Mouse (Mus musculus) embryonic facial prominence, embryonic 12.5 days (tissue): ENCODE measurements around the gene Wdr91. TPM values are rescaled to one million over a fixed set of nuclear protein-coding genes. Genes with fewer than 3 reads are reported as not detected.

Experiments
- ATAC-seq: fragments of 200-750 bp; cut with Nextera tagmentation; 2 replicates; pipeline ENCODE4 v1.8.0; 2017; ENCODE audit not compliant: insufficient number of reproducible peaks, insufficient read depth, low FRiP score, low TSS enrichment
- H3K27ac ChIP-seq: fragments of 300-500 bp; sonication (generic); 2 replicates; pipeline ENCODE4 v1.5.1; 2016; ENCODE audit warnings: mild to moderate bottlenecking
- H3K27me3 ChIP-seq: fragments of 300-500 bp; sonication (generic); 2 replicates; pipeline ENCODE4 v1.6.1; 2016; ENCODE audit warnings: mild to moderate bottlenecking, moderate library complexity
- H3K36me3 ChIP-seq: fragments of 300-500 bp; sonication (generic); 2 replicates; pipeline ENCODE4 v1.6.1; 2016; ENCODE audit warnings: mild to moderate bottlenecking
- H3K4me1 ChIP-seq: fragments of 300-500 bp; sonication (generic); 2 replicates; pipeline ENCODE4 v1.6.1; 2016
- H3K4me2 ChIP-seq: fragments of 300-500 bp; sonication (generic); replicated peaks from 2 replicates; pipeline ENCODE4 v1.6.1; 2016; ENCODE audit warnings: mild to moderate bottlenecking, moderate library complexity
- H3K4me3 ChIP-seq: fragments of 300-500 bp; sonication (generic); 2 replicates; pipeline ENCODE4 v1.5.1; 2016; ENCODE audit warnings: mild to moderate bottlenecking
- H3K9ac ChIP-seq: fragments of 300-500 bp; sonication (generic); 2 replicates; pipeline ENCODE4 v1.6.1; 2016; ENCODE audit warnings: mild to moderate bottlenecking, moderate library complexity
- H3K9me3 ChIP-seq: fragments of 300-500 bp; sonication (generic); 2 replicates; pipeline ENCODE4 v1.6.1; 2016; ENCODE audit warnings: mild to moderate bottlenecking, moderate library complexity
- WGBS: fragments of 180-500 bp; shearing (Covaris S2); methylation state at CpG from one replicate; pipeline ENCODE4 v1.1.7; 2016; 5-methylcytosine and 5-hydroxymethylcytosine counted together
- polyA plus RNA-seq: library from polyadenylated mRNA; unstranded; fragments of >200 nt; fragmentation: Nextera tagmentation; extraction: Ambion mirVana; gene quantifications from 2 replicates; pipeline ENCODE4 v1.2.1, GENCODE M21; 2016

Wdr91 gene
- polyA plus RNA-seq, 1 experiment from 2014 or later = 12.7 TPM

- no peak for ATAC-seq
- WGBS = 74% methylated on average over 2 of the region's 2 CpGs
- Histone ChIP-seq H3K4me2 (no peak overlapping the region), H3K27ac (no peak overlapping the region), H3K9me3 (no peaks in the 10 kb centered on the region), H3K9ac (no peak overlapping the region), H3K4me3 (no peak overlapping the region), H3K36me3 (no peaks in the 10 kb centered on the region), H3K27me3 (no peaks in the 10 kb centered on the region), H3K4me1 (peaks cover 14% of the 10 kb centered on the region; the same call in 1 of the 2 replicates)
These were observed 30.8 kb upstream of the Wdr91 start for GRCm38 (mm10) chr6:34941496-34941895.

GRCm38 (mm10) chr6:34939451-34939850, 28.8 kb upstream of the Wdr91 start:
- H3K4me1 ChIP-seq = peaks cover 9% of the 10 kb centered on the region; the same call in 1 of the 2 replicates
- no peak overlapping the region for H3K4me3 ChIP-seq
- no peak overlapping the region for H3K4me2 ChIP-seq
- 89% methylated on average over 8 of the region's 8 CpGs for WGBS
- H3K9ac ChIP-seq = no peak overlapping the region
- no peak overlapping the region for H3K27ac ChIP-seq
- no peaks in the 10 kb centered on the region for H3K27me3 ChIP-seq
- ATAC-seq = no peak
- no peaks in the 10 kb centered on the region for H3K36me3 ChIP-seq
- no peaks in the 10 kb centered on the region for H3K9me3 ChIP-seq

DNA sequence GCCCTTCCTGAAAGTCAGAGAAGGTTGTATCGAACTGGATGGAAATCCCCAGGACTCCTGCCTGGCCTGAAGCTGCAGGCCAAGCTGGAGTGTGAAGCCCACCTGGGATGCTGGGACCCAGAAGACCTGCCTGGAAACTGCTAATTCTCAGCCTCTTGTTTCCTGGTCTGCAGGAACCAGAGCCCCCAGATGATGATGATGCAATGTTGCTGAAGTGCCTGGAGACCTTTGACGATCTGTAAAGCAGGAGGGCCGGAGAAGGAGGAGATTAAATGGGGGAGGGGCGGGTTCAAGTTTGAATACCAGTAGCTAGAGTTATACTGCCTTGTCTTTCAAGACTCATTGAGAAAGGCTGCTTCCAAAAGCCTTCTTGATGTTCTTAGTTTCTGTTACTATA, 28.3 kb upstream of the Wdr91 start:
- no peak overlapping the region for H3K4me3 ChIP-seq
- no peak overlapping the region for H3K9ac ChIP-seq
- no peak overlapping the region for H3K4me2 ChIP-seq
- H3K36me3 ChIP-seq = no peaks in the 10 kb centered on the region
- no peaks in the 10 kb centered on the region for H3K9me3 ChIP-seq
- H3K4me1 ChIP-seq = 0 out of 2 replicates have a peak, but pooled peaks cover 5% of the 10 kb centered on the region
- H3K27ac ChIP-seq = no peak overlapping the region
- WGBS = 40% methylated on average over 4 of the region's 4 CpGs
- H3K27me3 ChIP-seq = no peaks in the 10 kb centered on the region
- no peak for ATAC-seq

DNA sequence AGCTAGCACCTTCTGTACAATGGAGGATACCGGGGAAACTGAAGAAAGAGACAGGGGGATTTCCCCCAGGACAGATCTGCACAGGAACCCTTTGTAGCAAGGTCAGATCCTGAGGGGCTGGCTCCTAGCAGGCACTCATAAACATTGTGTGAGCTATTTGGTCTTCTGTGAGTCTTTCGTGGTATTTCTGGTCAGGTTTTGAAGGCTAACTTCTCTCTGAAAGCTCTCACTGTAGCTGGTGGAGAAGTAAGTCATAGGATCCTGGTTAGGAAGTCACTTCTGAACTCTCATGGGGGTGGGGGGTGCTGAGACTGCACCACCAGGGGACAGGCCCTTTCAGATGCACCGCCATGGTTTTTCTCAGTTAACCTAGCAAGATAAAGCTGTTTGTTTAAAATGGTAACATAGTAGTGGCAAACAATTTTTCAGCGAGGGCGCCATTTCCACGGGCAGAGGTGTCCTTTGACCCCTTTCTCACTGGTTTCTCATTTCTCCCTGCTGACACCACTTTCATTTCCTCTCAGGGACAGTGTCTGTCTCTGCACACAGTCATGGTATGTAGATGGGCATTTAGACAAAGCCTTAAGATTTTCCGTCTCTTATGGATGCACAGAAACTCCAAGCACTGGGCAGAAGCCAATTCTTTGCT, 27.7 kb upstream of the Wdr91 start:
- H3K4me2 ChIP-seq = no peak overlapping the region
- H3K27me3 ChIP-seq = no peaks in the 10 kb centered on the region
- H3K4me1 ChIP-seq = 0 out of 2 replicates have a peak, but pooled peaks cover 5% of the 10 kb centered on the region
- no peak overlapping the region for H3K9ac ChIP-seq
- WGBS = 67% methylated on average over 7 of the region's 7 CpGs
- H3K27ac ChIP-seq = no peak overlapping the region
- H3K4me3 ChIP-seq = no peak overlapping the region
- H3K36me3 ChIP-seq = no peaks in the 10 kb centered on the region
- ATAC-seq = no peak
- no peaks in the 10 kb centered on the region for H3K9me3 ChIP-seq

GRCm38 (mm10) chr6:34936743-34937142, 26.1 kb upstream of the Wdr91 start:
- 78% methylated on average over 5 of the region's 5 CpGs for WGBS
- H3K4me2 ChIP-seq = no peak overlapping the region
- ATAC-seq = no peak
- H3K36me3 ChIP-seq = no peaks in the 10 kb centered on the region
- no peak overlapping the region for H3K4me3 ChIP-seq
- no peak overlapping the region for H3K9ac ChIP-seq
- H3K27me3 ChIP-seq = no peaks in the 10 kb centered on the region
- H3K9me3 ChIP-seq = no peaks in the 10 kb centered on the region
- H3K4me1 ChIP-seq = 0 out of 2 replicates have a peak, but pooled peaks cover 5% of the 10 kb centered on the region
- H3K27ac ChIP-seq = no peak overlapping the region

DNA sequence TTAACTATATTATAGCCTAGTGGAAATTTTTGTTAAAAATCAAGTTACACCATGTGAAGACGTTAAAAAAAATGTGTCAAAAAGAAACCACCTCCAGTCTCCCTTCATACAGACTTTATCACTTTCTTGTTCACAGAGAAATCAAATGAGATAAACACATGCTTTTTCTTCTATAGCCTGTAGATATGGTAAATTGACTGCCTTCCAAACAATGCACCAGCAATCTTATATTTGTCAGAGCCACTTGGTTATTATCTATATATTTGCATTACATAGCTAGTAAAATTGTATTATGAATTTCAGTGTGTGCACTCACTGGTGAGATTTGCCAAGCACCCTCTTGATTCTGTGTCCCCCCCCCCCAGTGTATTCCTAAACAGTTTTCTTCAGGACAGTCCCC, 22.0 kb upstream of the Wdr91 start:
- Histone ChIP-seq H3K4me2 (no peak overlapping the region), H3K9me3 (no peaks in the 10 kb centered on the region), H3K4me3 (no peak overlapping the region), H3K4me1 (no peaks in the 10 kb centered on the region), H3K9ac (no peak overlapping the region), H3K27me3 (no peaks in the 10 kb centered on the region), H3K36me3 (no peaks in the 10 kb centered on the region), H3K27ac (no peak overlapping the region)
- ATAC-seq = no peak
- 75% methylated on average over 1 of the region's 1 CpGs for WGBS

DNA sequence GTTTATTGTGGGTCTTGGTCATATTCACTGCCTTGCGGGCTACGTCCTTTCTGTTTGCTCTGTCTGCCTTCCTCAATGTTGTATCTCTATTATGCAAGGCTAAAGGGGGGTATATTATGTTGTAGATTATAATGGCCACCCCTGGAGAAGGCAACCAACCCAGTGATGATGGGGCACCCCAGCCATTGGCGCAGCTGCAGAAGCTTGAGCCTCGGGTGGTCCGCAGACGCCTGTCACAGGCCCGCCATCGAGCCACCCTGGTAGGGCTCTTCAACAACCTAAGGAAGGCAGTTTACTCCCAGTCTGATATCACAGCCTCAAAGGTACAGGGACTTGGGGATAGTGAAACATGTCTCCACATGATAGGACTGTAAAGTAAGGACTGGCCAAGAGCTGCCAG, 16.9 kb upstream of the Wdr91 start:
- Histone ChIP-seq H3K36me3 (no peaks in the 10 kb centered on the region), H3K27ac (no peak overlapping the region), H3K4me3 (no peak overlapping the region), H3K27me3 (no peaks in the 10 kb centered on the region), H3K9ac (no peak overlapping the region), H3K9me3 (no peaks in the 10 kb centered on the region), H3K4me1 (no peaks in the 10 kb centered on the region), H3K4me2 (no peak overlapping the region)
- 92% methylated on average over 8 of the region's 8 CpGs for WGBS
- ATAC-seq = no peak

GRCm38 (mm10) chr6:34927156-34927555, 16.5 kb upstream of the Wdr91 start:
- no peak overlapping the region for H3K4me3 ChIP-seq
- no peak overlapping the region for H3K9ac ChIP-seq
- H3K36me3 ChIP-seq = no peaks in the 10 kb centered on the region
- WGBS = 45% methylated on average over 4 of the region's 4 CpGs
- H3K9me3 ChIP-seq = no peaks in the 10 kb centered on the region
- H3K27ac ChIP-seq = no peak overlapping the region
- no peak for ATAC-seq
- H3K4me1 ChIP-seq = no peaks in the 10 kb centered on the region
- H3K27me3 ChIP-seq = no peaks in the 10 kb centered on the region
- no peak overlapping the region for H3K4me2 ChIP-seq

- Histone ChIP-seq H3K4me2 (no peak overlapping the region), H3K9me3 (no peaks in the 10 kb centered on the region), H3K36me3 (no peaks in the 10 kb centered on the region), H3K4me1 (peaks cover 3% of the 10 kb centered on the region), H3K27me3 (no peaks in the 10 kb centered on the region), H3K4me3 (no peak overlapping the region), H3K27ac (no peak overlapping the region), H3K9ac (no peak overlapping the region)
- ATAC-seq = no peak
- 50% methylated on average over 14 of the region's 14 CpGs for WGBS
These were observed 11.3 kb upstream of the Wdr91 start for GRCm38 (mm10) chr6:34921941-34922340.

DNA sequence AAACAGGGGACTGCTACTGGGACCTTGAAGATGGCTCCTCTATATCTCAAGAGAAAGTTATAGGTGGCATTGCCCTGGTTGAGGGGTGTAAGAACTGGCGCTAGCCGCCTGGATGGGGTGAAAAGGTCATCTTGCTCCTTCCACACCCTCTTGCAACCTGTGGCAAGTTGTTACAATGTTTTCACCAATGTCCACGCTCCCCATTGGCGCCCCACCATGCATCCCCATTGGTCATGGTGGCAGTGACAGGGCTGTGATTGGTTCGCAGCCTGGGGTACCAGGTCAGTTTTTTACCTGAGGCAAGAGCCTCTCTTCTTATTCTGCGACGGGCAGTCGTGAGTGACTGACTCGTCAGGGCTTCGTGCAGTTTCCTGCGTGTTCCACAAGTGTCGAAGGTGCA, 10.0 kb upstream of the Wdr91 start:
- H3K4me3 ChIP-seq = no peak overlapping the region
- H3K9me3 ChIP-seq = no peaks in the 10 kb centered on the region
- H3K4me1 ChIP-seq = peaks cover 3% of the 10 kb centered on the region
- no peaks in the 10 kb centered on the region for H3K27me3 ChIP-seq
- no peaks in the 10 kb centered on the region for H3K36me3 ChIP-seq
- WGBS = 91% methylated on average over 12 of the region's 12 CpGs
- H3K9ac ChIP-seq = no peak overlapping the region
- no peak for ATAC-seq
- H3K27ac ChIP-seq = no peak overlapping the region
- no peak overlapping the region for H3K4me2 ChIP-seq

- WGBS = 40% methylated on average over 10 of the region's 10 CpGs
These were observed 9.3 kb upstream of the Wdr91 start, which contains the start of gene Stra8 for GRCm38 (mm10) chr6:34919956-34920355. TSS of gene Stra8 (plus strand) at chr6:34920163.

DNA sequence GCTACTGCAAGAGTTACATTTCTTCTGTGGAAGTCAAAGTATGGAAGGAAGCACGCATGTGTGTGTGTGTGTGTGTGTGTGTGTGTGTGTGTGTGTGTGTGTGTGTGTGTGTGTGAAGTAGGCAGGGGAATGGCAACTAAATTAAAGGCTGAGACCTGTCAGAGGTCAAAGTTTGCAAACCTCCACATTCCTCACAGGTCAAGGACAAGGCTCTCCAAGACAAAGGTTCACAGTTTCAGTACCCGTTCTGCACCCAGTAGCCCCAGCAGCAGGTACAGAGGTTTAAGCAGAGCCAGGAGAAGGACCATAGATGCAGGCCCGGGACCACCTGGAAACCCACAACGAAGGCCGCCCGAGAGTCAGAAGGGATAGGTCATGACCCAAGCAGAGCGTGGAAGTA, 8.5 kb upstream of the Wdr91 start:
- H3K27ac ChIP-seq = no peak overlapping the region
- H3K9me3 ChIP-seq = no peaks in the 10 kb centered on the region
- H3K4me3 ChIP-seq = no peak overlapping the region
- H3K36me3 ChIP-seq = no peaks in the 10 kb centered on the region
- peaks cover 3% of the 10 kb centered on the region for H3K4me1 ChIP-seq
- H3K27me3 ChIP-seq = no peaks in the 10 kb centered on the region
- no peak overlapping the region for H3K4me2 ChIP-seq
- 56% methylated on average over 7 of the region's 7 CpGs for WGBS
- ATAC-seq = no peak
- H3K9ac ChIP-seq = no peak overlapping the region

More at GRCm38 (mm10) chr6:34919956-34920355, 9.3 kb upstream of the Wdr91 start, which contains the start of gene Stra8:
- H3K9me3 ChIP-seq = no peaks in the 10 kb centered on the region
- peaks cover 3% of the 10 kb centered on the region for H3K4me1 ChIP-seq
- H3K9ac ChIP-seq = no peak within 1 kb of the TSS
- H3K4me3 ChIP-seq = no peak within 1 kb of the TSS
- ATAC-seq = no peak
- no peaks in the 10 kb centered on the region for H3K36me3 ChIP-seq
- no peak within 1 kb of the TSS for H3K4me2 ChIP-seq
- no peak within 1 kb of the TSS for H3K27ac ChIP-seq
- H3K27me3 ChIP-seq = no peaks in the 10 kb centered on the region
